In the genomic region with DNA sequence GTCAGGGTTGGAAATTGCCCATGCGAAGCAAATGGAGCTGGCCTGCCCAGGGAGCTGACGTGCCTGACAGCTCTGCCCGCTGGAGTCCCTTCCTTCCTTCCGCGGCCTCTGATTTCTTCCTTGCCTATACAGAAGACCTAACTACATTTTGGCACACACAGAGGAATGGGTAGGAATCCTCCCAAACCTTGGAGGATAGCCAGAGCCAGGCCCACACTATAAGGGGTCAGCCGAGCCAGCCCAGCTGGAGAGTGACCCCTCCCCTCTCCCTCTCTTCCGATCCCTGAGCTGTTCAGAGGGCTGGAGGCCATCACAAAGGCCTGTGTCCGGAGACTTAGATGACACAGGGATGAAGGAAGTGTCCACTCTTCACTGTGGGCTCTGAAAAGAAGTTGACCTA, we compare ENCODE assay signal across 7 mouse cellular contexts. TPM values are rescaled to one million over a fixed set of nuclear protein-coding genes. Genes with fewer than 3 reads are reported as not detected.
DNase-seq lines count a peak whose midpoint lies in the region; ATAC-seq lines count a peak whose summit lies in the region.

No protein-coding gene starts in this region.

- H3K4me2 ChIP-seq in heart, embryonic 15.5 days: peak overlapping the region; percentile 92
- peak overlapping the region; percentile 66 for H3K4me2 ChIP-seq in neural tube, embryonic 12.5 days (replicated peaks)

- 15% methylated on average over 8 of the region's 8 CpGs for WGBS in heart, embryonic 15.5 days
- WGBS in neural tube, embryonic 12.5 days: 4% methylated on average over 8 of the region's 8 CpGs

- no peaks in the 10 kb centered on the region for H3K36me3 ChIP-seq in heart, embryonic 15.5 days
- no peaks in the 10 kb centered on the region for H3K36me3 ChIP-seq in neural tube, embryonic 12.5 days

- H3K4me1 ChIP-seq in heart, embryonic 15.5 days (replicated peaks): peaks cover 19% of the 10 kb centered on the region
- peaks cover 22% of the 10 kb centered on the region for H3K4me1 ChIP-seq in neural tube, embryonic 12.5 days

- H3K27ac ChIP-seq in heart, embryonic 15.5 days: no peak overlapping the region
- no peak overlapping the region for H3K27ac ChIP-seq in neural tube, embryonic 12.5 days

- peak; percentile 69 for DNase-seq in Muller cell, postnatal 12 days (ENCODE audit: inconsistent ontology term)
- peak; percentile 43 for DNase-seq in cerebellum, adult 8-10 months
- peak; percentile 42 to 60 for DNase-seq in kidney, postnatal 4 days
- DNase-seq in thymus, postnatal 4 days: no peak
- DNase-seq in right cerebral cortex, postnatal 36 days (ENCODE audit: low spot score in 2 of 2): no peak

- no peak for ATAC-seq in heart, embryonic 15.5 days (replicated peaks; ENCODE audit: insufficient number of reproducible peaks, insufficient read depth, low FRiP score, low read depth)
- peak; percentile 11 for ATAC-seq in neural tube, embryonic 12.5 days (ENCODE audit: low FRiP score, low read depth)

- H3K4me3 ChIP-seq in heart, embryonic 15.5 days: peak overlapping the region; percentile 63
- H3K4me3 ChIP-seq in neural tube, embryonic 12.5 days: no peak overlapping the region

- H3K9me3 ChIP-seq in heart, embryonic 15.5 days (replicated peaks): no peaks in the 10 kb centered on the region
- no peaks in the 10 kb centered on the region for H3K9me3 ChIP-seq in neural tube, embryonic 12.5 days

- peaks cover 72% of the 10 kb centered on the region for H3K27me3 ChIP-seq in heart, embryonic 15.5 days
- H3K27me3 ChIP-seq in neural tube, embryonic 12.5 days (replicated peaks): peaks cover 25% of the 10 kb centered on the region

- peak overlapping the region; percentile 49; the same call in 1 of the 2 replicates for H3K9ac ChIP-seq in heart, embryonic 15.5 days
- H3K9ac ChIP-seq in neural tube, embryonic 12.5 days: 0 out of 2 replicates have a peak overlapping the region, but pooled peaks have one; percentile 83

RNA-seq across cellular contexts. Expression of gene Cdh4, which starts 0.5 kb away (rescaled TPM):
- polyA plus RNA-seq in heart, embryonic 15.5 days (2015; fragmentation: Nextera tagmentation; extraction: Ambion mirVana): 1.4 and 6.4 TPM in 2 replicates
- polyA plus RNA-seq in neural tube, embryonic 12.5 days (2016; fragmentation: Nextera tagmentation; extraction: Ambion mirVana): 19.1 and 22.6 TPM in 2 replicates

Comparison
In these comparisons a context has a peak if more than half of its experiments do, and no peak if none do; other contexts are left out.
1. DNase-seq: peak in Muller cell, postnatal 12 days (single experiment), cerebellum, adult 8-10 months (single experiment) and kidney, postnatal 4 days (2 of 2); none in thymus, postnatal 4 days (single experiment) and right cerebral cortex, postnatal 36 days (0 of 2).